Mouse (Mus musculus): ENCODE measurements around the gene Colgalt2. TPM values are rescaled to one million over a fixed set of nuclear protein-coding genes. Genes with fewer than 3 reads are reported as not detected.

Colgalt2 gene
- polyA plus RNA-seq, 1 experiment from 2014 or later: 0.37 TPM

- whole genome bisulfite sequencing (ENCODE audit: insufficient replicate concordance): 70% methylated on average over 2 of the region's 2 CpGs
- H3K9ac ChIP-seq (ENCODE audit: low read depth, low read length): no peak overlapping the region
Observed at GRCm38 (mm10) chr1:152413116-152413515, 13.5 kb downstream of the Colgalt2 start.

GRCm38 (mm10) chr1:152413961-152414360, 14.3 kb downstream of the Colgalt2 start:
- Histone ChIP-seq H3K36me3 (ENCODE audit: control insufficient read depth, insufficient read depth) (no peaks in the 10 kb centered on the region), H3K4me3 (ENCODE audit: low read depth, low read length) (no peak overlapping the region), H3K27ac (ENCODE audit: low read length) (no peak overlapping the region), H3K4me2 (ENCODE audit: low read depth, low read length) (no peak overlapping the region), H3K27me3 (ENCODE audit: control insufficient read depth, insufficient read depth, low read depth, low read length) (no peaks in the 10 kb centered on the region), H3K4me1 (ENCODE audit: control insufficient read depth, low read depth, low read length) (no peaks in the 10 kb centered on the region), H3K9me3 (replicated peaks; ENCODE audit: control insufficient read depth, low read length) (no peaks in the 10 kb centered on the region; the same call in 1 of the 2 replicates), H3K9ac (ENCODE audit: low read depth, low read length) (no peak overlapping the region)
- no peak for ATAC-seq (ENCODE audit: low read depth)
- 45% methylated on average over 1 of the region's 1 CpGs for WGBS (ENCODE audit: insufficient replicate concordance)

More at GRCm38 (mm10) chr1:152413116-152413515, 13.5 kb downstream of the Colgalt2 start:
- ATAC-seq (ENCODE audit: low read depth): no peak
- Histone ChIP-seq H3K4me2 (ENCODE audit: low read depth, low read length) (no peak overlapping the region), H3K27me3 (ENCODE audit: control insufficient read depth, insufficient read depth, low read depth, low read length) (no peaks in the 10 kb centered on the region), H3K9me3 (replicated peaks; ENCODE audit: control insufficient read depth, low read length) (no peaks in the 10 kb centered on the region; the same call in 1 of the 2 replicates), H3K27ac (ENCODE audit: low read length) (no peak overlapping the region), H3K4me3 (ENCODE audit: low read depth, low read length) (no peak overlapping the region), H3K4me1 (ENCODE audit: control insufficient read depth, low read depth, low read length) (no peaks in the 10 kb centered on the region), H3K36me3 (ENCODE audit: control insufficient read depth, insufficient read depth) (no peaks in the 10 kb centered on the region)

GRCm38 (mm10) chr1:152414451-152414850, 14.8 kb downstream of the Colgalt2 start:
- Histone ChIP-seq H3K4me3 (ENCODE audit: low read depth, low read length) (no peak overlapping the region), H3K4me2 (ENCODE audit: low read depth, low read length) (no peak overlapping the region), H3K4me1 (ENCODE audit: control insufficient read depth, low read depth, low read length) (no peaks in the 10 kb centered on the region), H3K27me3 (ENCODE audit: control insufficient read depth, insufficient read depth, low read depth, low read length) (no peaks in the 10 kb centered on the region), H3K27ac (ENCODE audit: low read length) (no peak overlapping the region), H3K9ac (ENCODE audit: low read depth, low read length) (no peak overlapping the region), H3K36me3 (ENCODE audit: control insufficient read depth, insufficient read depth) (no peaks in the 10 kb centered on the region), H3K9me3 (replicated peaks; ENCODE audit: control insufficient read depth, low read length) (no peaks in the 10 kb centered on the region; the same call in 1 of the 2 replicates)
- no peak for ATAC-seq (ENCODE audit: low read depth)
- 68% methylated on average over 10 of the region's 10 CpGs for WGBS (ENCODE audit: insufficient replicate concordance)

- Histone ChIP-seq H3K9ac (ENCODE audit: low read depth, low read length) (no peak overlapping the region), H3K27ac (ENCODE audit: low read length) (no peak overlapping the region), H3K4me1 (ENCODE audit: control insufficient read depth, low read depth, low read length) (no peaks in the 10 kb centered on the region), H3K4me3 (ENCODE audit: low read depth, low read length) (no peak overlapping the region), H3K9me3 (replicated peaks; ENCODE audit: control insufficient read depth, low read length) (no peaks in the 10 kb centered on the region; the same call in 1 of the 2 replicates), H3K36me3 (ENCODE audit: control insufficient read depth, insufficient read depth) (no peaks in the 10 kb centered on the region), H3K27me3 (ENCODE audit: control insufficient read depth, insufficient read depth, low read depth, low read length) (no peaks in the 10 kb centered on the region), H3K4me2 (ENCODE audit: low read depth, low read length) (no peak overlapping the region)
- 59% methylated on average over 13 of the region's 13 CpGs for WGBS (ENCODE audit: insufficient replicate concordance)
- ATAC-seq (ENCODE audit: low read depth): no peak
Observed at GRCm38 (mm10) chr1:152416306-152416904, 16.8 kb downstream of the Colgalt2 start.

- Histone ChIP-seq H3K4me3 (ENCODE audit: low read depth, low read length) (no peak overlapping the region), H3K36me3 (ENCODE audit: control insufficient read depth, insufficient read depth) (no peaks in the 10 kb centered on the region), H3K27me3 (ENCODE audit: control insufficient read depth, insufficient read depth, low read depth, low read length) (no peaks in the 10 kb centered on the region), H3K27ac (ENCODE audit: low read length) (no peak overlapping the region), H3K4me1 (ENCODE audit: control insufficient read depth, low read depth, low read length) (no peaks in the 10 kb centered on the region), H3K4me2 (ENCODE audit: low read depth, low read length) (no peak overlapping the region), H3K9me3 (replicated peaks; ENCODE audit: control insufficient read depth, low read length) (no peaks in the 10 kb centered on the region), H3K9ac (ENCODE audit: low read depth, low read length) (no peak overlapping the region)
- 54% methylated on average over 5 of the region's 5 CpGs for WGBS (ENCODE audit: insufficient replicate concordance)
- ATAC-seq (ENCODE audit: low read depth): no peak
Observed at GRCm38 (mm10) chr1:152417602-152418001, 18.0 kb downstream of the Colgalt2 start.

- 35% methylated on average over 3 of the region's 3 CpGs for WGBS (ENCODE audit: insufficient replicate concordance)
- ATAC-seq (ENCODE audit: low read depth): no peak
- no peak overlapping the region for H3K4me3 ChIP-seq (ENCODE audit: low read depth, low read length)
- H3K36me3 ChIP-seq (ENCODE audit: control insufficient read depth, insufficient read depth): no peaks in the 10 kb centered on the region
- no peaks in the 10 kb centered on the region for H3K9me3 ChIP-seq (replicated peaks; ENCODE audit: control insufficient read depth, low read length)
- no peaks in the 10 kb centered on the region for H3K4me1 ChIP-seq (ENCODE audit: control insufficient read depth, low read depth, low read length)
- H3K27me3 ChIP-seq (ENCODE audit: control insufficient read depth, insufficient read depth, low read depth, low read length): no peaks in the 10 kb centered on the region
- H3K4me2 ChIP-seq (ENCODE audit: low read depth, low read length): no peak overlapping the region
- H3K9ac ChIP-seq (ENCODE audit: low read depth, low read length): no peak overlapping the region
- H3K27ac ChIP-seq (ENCODE audit: low read length): no peak overlapping the region
Observed at GRCm38 (mm10) chr1:152422295-152422694, 22.7 kb downstream of the Colgalt2 start.

- WGBS (ENCODE audit: insufficient replicate concordance): 63% methylated on average over 3 of the region's 3 CpGs
- no peak overlapping the region for H3K4me3 ChIP-seq (ENCODE audit: low read depth, low read length)
- no peaks in the 10 kb centered on the region for H3K4me1 ChIP-seq (ENCODE audit: control insufficient read depth, low read depth, low read length)
- no peaks in the 10 kb centered on the region for H3K27me3 ChIP-seq (ENCODE audit: control insufficient read depth, insufficient read depth, low read depth, low read length)
- no peak overlapping the region for H3K4me2 ChIP-seq (ENCODE audit: low read depth, low read length)
- ATAC-seq (ENCODE audit: low read depth): no peak
- H3K27ac ChIP-seq (ENCODE audit: low read length): no peak overlapping the region
- H3K9ac ChIP-seq (ENCODE audit: low read depth, low read length): no peak overlapping the region
- no peaks in the 10 kb centered on the region for H3K9me3 ChIP-seq (replicated peaks; ENCODE audit: control insufficient read depth, low read length)
- H3K36me3 ChIP-seq (ENCODE audit: control insufficient read depth, insufficient read depth): no peaks in the 10 kb centered on the region
Observed at GRCm38 (mm10) chr1:152423052-152423451, 23.4 kb downstream of the Colgalt2 start.

- H3K9ac ChIP-seq (ENCODE audit: low read depth, low read length): no peak overlapping the region
- H3K4me3 ChIP-seq (ENCODE audit: low read depth, low read length): no peak overlapping the region
- H3K27ac ChIP-seq (ENCODE audit: low read length): no peak overlapping the region
- H3K36me3 ChIP-seq (ENCODE audit: control insufficient read depth, insufficient read depth): no peaks in the 10 kb centered on the region
- H3K27me3 ChIP-seq (ENCODE audit: control insufficient read depth, insufficient read depth, low read depth, low read length): no peaks in the 10 kb centered on the region
- WGBS (ENCODE audit: insufficient replicate concordance): 40% methylated on average over 12 of the region's 12 CpGs
- no peaks in the 10 kb centered on the region for H3K4me1 ChIP-seq (ENCODE audit: control insufficient read depth, low read depth, low read length)
- no peak for ATAC-seq (ENCODE audit: low read depth)
- H3K9me3 ChIP-seq (replicated peaks; ENCODE audit: control insufficient read depth, low read length): no peaks in the 10 kb centered on the region
- H3K4me2 ChIP-seq (ENCODE audit: low read depth, low read length): no peak overlapping the region
Observed at GRCm38 (mm10) chr1:152427912-152428581, 28.4 kb downstream of the Colgalt2 start.

- H3K27me3 ChIP-seq (ENCODE audit: control insufficient read depth, insufficient read depth, low read depth, low read length): no peaks in the 10 kb centered on the region
- no peaks in the 10 kb centered on the region for H3K36me3 ChIP-seq (ENCODE audit: control insufficient read depth, insufficient read depth)
- H3K9ac ChIP-seq (ENCODE audit: low read depth, low read length): no peak overlapping the region
- no peak for ATAC-seq (ENCODE audit: low read depth)
- H3K4me1 ChIP-seq (ENCODE audit: control insufficient read depth, low read depth, low read length): no peaks in the 10 kb centered on the region
- H3K27ac ChIP-seq (ENCODE audit: low read length): no peak overlapping the region
- no peak overlapping the region for H3K4me2 ChIP-seq (ENCODE audit: low read depth, low read length)
- 53% methylated on average over 7 of the region's 7 CpGs for WGBS (ENCODE audit: insufficient replicate concordance)
- no peaks in the 10 kb centered on the region for H3K9me3 ChIP-seq (replicated peaks; ENCODE audit: control insufficient read depth, low read length)
- no peak overlapping the region for H3K4me3 ChIP-seq (ENCODE audit: low read depth, low read length)
Observed at GRCm38 (mm10) chr1:152429805-152430204, 30.2 kb downstream of the Colgalt2 start.
